Mouse (Mus musculus): ENCODE measurements around the gene F3. TPM values are rescaled to one million over a fixed set of nuclear protein-coding genes. Genes with fewer than 3 reads are reported as not detected.

F3 gene
- polyA plus RNA-seq, 1 experiment from 2014 or later: 99.3 TPM

- H3K4me3 ChIP-seq (ENCODE audit: low read depth, low read length): no peak overlapping the region
- H3K4me2 ChIP-seq (replicated peaks; ENCODE audit: low read depth, low read length): no peak overlapping the region
- ATAC-seq: no peak
- TF ChIP-seq EP300 (IDR thresholded peaks at IDR 0.05): no peak
- TF ChIP-seq CTCF (IDR thresholded peaks at IDR 0.05): no peak
- no peak for DNase-seq (ENCODE audit: low spot score)
- no peak overlapping the region for H3K9ac ChIP-seq (replicated peaks; ENCODE audit: low read depth)
- H3K9me3 ChIP-seq (ENCODE audit: low read length): no peaks in the 10 kb centered on the region
- no peak overlapping the region for H3K27ac ChIP-seq (ENCODE audit: low read length)
- H3K36me3 ChIP-seq (ENCODE audit: insufficient read depth, low read length): no peaks in the 10 kb centered on the region
- WGBS: 71% methylated on average over 8 of the region's 8 CpGs
- peaks cover 14% of the 10 kb centered on the region; the same call in 1 of the 2 replicates for H3K4me1 ChIP-seq (ENCODE audit: insufficient read depth, low read depth, low read length)
- no peaks in the 10 kb centered on the region for H3K27me3 ChIP-seq (replicated peaks; ENCODE audit: insufficient read depth, low read length)
These were observed 4.7 kb upstream of the F3 start for GRCm38 (mm10) chr3:121718679-121719078.

GRCm38 (mm10) chr3:121719701-121720100, 3.6 kb upstream of the F3 start:
- 68% methylated on average over 3 of the region's 3 CpGs for WGBS
- no peak overlapping the region for H3K9ac ChIP-seq (replicated peaks; ENCODE audit: low read depth)
- ATAC-seq (no peak), DNase-seq (ENCODE audit: low spot score) (no peak)
- no peak for TF ChIP-seq CTCF (IDR thresholded peaks at IDR 0.05)
- TF ChIP-seq EP300 (IDR thresholded peaks at IDR 0.05): no peak
- no peaks in the 10 kb centered on the region for H3K27me3 ChIP-seq (replicated peaks; ENCODE audit: insufficient read depth, low read length)
- no peaks in the 10 kb centered on the region for H3K9me3 ChIP-seq (ENCODE audit: low read length)
- H3K4me1 ChIP-seq (ENCODE audit: insufficient read depth, low read depth, low read length): peaks cover 13% of the 10 kb centered on the region; the same call in 1 of the 2 replicates
- no peak overlapping the region for H3K27ac ChIP-seq (ENCODE audit: low read length)
- no peak overlapping the region for H3K4me2 ChIP-seq (replicated peaks; ENCODE audit: low read depth, low read length)
- H3K4me3 ChIP-seq (ENCODE audit: low read depth, low read length): no peak overlapping the region
- H3K36me3 ChIP-seq (ENCODE audit: insufficient read depth, low read length): no peaks in the 10 kb centered on the region

- Histone ChIP-seq H3K4me2 (replicated peaks; ENCODE audit: low read depth, low read length) (peak overlapping the region; percentile 4; the same call in 1 of the 2 replicates), H3K4me1 (ENCODE audit: insufficient read depth, low read depth, low read length) (peaks cover 13% of the 10 kb centered on the region; the same call in 1 of the 2 replicates), H3K4me3 (ENCODE audit: low read depth, low read length) (no peak overlapping the region), H3K27ac (ENCODE audit: low read length) (no peak overlapping the region), H3K9me3 (ENCODE audit: low read length) (no peaks in the 10 kb centered on the region), H3K9ac (replicated peaks; ENCODE audit: low read depth) (no peak overlapping the region), H3K36me3 (ENCODE audit: insufficient read depth, low read length) (no peaks in the 10 kb centered on the region), H3K27me3 (replicated peaks; ENCODE audit: insufficient read depth, low read length) (no peaks in the 10 kb centered on the region)
- 39% methylated on average over 14 of the region's 14 CpGs for WGBS
- peak; percentile 41 for DNase-seq (ENCODE audit: low spot score)
- ATAC-seq: no peak
- TF ChIP-seq CTCF (IDR thresholded peaks at IDR 0.05) (no peak), EP300 (IDR thresholded peaks at IDR 0.05) (no peak)
These were observed 2.3 kb upstream of the F3 start for GRCm38 (mm10) chr3:121720801-121721690.

- no peaks in the 10 kb centered on the region for H3K27me3 ChIP-seq (replicated peaks; ENCODE audit: insufficient read depth, low read length)
- no peaks in the 10 kb centered on the region for H3K9me3 ChIP-seq (ENCODE audit: low read length)
- H3K9ac ChIP-seq (replicated peaks; ENCODE audit: low read depth): no peak overlapping the region
- ATAC-seq (no peak), DNase-seq (ENCODE audit: low spot score) (peak; percentile 53)
- peak overlapping the region; percentile 4; the same call in 1 of the 2 replicates for H3K4me2 ChIP-seq (replicated peaks; ENCODE audit: low read depth, low read length)
- no peak overlapping the region for H3K4me3 ChIP-seq (ENCODE audit: low read depth, low read length)
- H3K36me3 ChIP-seq (ENCODE audit: insufficient read depth, low read length): no peaks in the 10 kb centered on the region
- H3K27ac ChIP-seq (ENCODE audit: low read length): peak overlapping the region; percentile 21; the same call in 1 of the 2 replicates
- H3K4me1 ChIP-seq (ENCODE audit: insufficient read depth, low read depth, low read length): peaks cover 13% of the 10 kb centered on the region; the same call in 1 of the 2 replicates
- TF ChIP-seq EP300 (IDR thresholded peaks at IDR 0.05) (no peak), CTCF (IDR thresholded peaks at IDR 0.05) (no peak)
- WGBS: 44% methylated on average over 7 of the region's 7 CpGs
These were observed 1.7 kb upstream of the F3 start for GRCm38 (mm10) chr3:121721691-121722070.

GRCm38 (mm10) chr3:121723968-121724524, 709 bp downstream of the F3 start:
- ATAC-seq (0 out of 2 replicates have a peak, but pooled peaks have one; percentile 6), DNase-seq (ENCODE audit: low spot score) (peak; percentile 31)
- Histone ChIP-seq H3K4me3 (ENCODE audit: low read depth, low read length) (peak overlapping the region; percentile 50), H3K4me1 (ENCODE audit: insufficient read depth, low read depth, low read length) (peaks cover 13% of the 10 kb centered on the region; the same call in 1 of the 2 replicates), H3K4me2 (replicated peaks; ENCODE audit: low read depth, low read length) (peak overlapping the region; percentile 90), H3K36me3 (ENCODE audit: insufficient read depth, low read length) (no peaks in the 10 kb centered on the region), H3K9me3 (ENCODE audit: low read length) (no peaks in the 10 kb centered on the region), H3K27ac (ENCODE audit: low read length) (peak overlapping the region; percentile 87), H3K9ac (replicated peaks; ENCODE audit: low read depth) (peak overlapping the region; percentile 73), H3K27me3 (replicated peaks; ENCODE audit: insufficient read depth, low read length) (no peaks in the 10 kb centered on the region)
- TF ChIP-seq EP300 (IDR thresholded peaks at IDR 0.05) (no peak), CTCF (IDR thresholded peaks at IDR 0.05) (no peak)
- WGBS: 6% methylated on average over 20 of the region's 20 CpGs

- TF ChIP-seq CTCF (IDR thresholded peaks at IDR 0.05) (no peak), EP300 (IDR thresholded peaks at IDR 0.05) (no peak)
- 0 out of 2 replicates have a peak, but pooled peaks have one; percentile 6 for ATAC-seq
- H3K4me3 ChIP-seq (ENCODE audit: low read depth, low read length): peak overlapping the region; percentile 50
- H3K36me3 ChIP-seq (ENCODE audit: insufficient read depth, low read length): no peaks in the 10 kb centered on the region
- DNase-seq (ENCODE audit: low spot score): peak; percentile 37
- peaks cover 13% of the 10 kb centered on the region; the same call in 1 of the 2 replicates for H3K4me1 ChIP-seq (ENCODE audit: insufficient read depth, low read depth, low read length)
- WGBS: 24% methylated on average over 12 of the region's 12 CpGs
- peak overlapping the region; percentile 90 for H3K4me2 ChIP-seq (replicated peaks; ENCODE audit: low read depth, low read length)
- no peaks in the 10 kb centered on the region for H3K9me3 ChIP-seq (ENCODE audit: low read length)
- H3K27ac ChIP-seq (ENCODE audit: low read length): peak overlapping the region; percentile 87
- no peaks in the 10 kb centered on the region for H3K27me3 ChIP-seq (replicated peaks; ENCODE audit: insufficient read depth, low read length)
- H3K9ac ChIP-seq (replicated peaks; ENCODE audit: low read depth): peak overlapping the region; percentile 73
These were observed 1.2 kb downstream of the F3 start for GRCm38 (mm10) chr3:121724553-121724952.

Data from lung, postnatal 0 days (tissue).